Mouse (Mus musculus) embryo, embryonic 9.5 days (tissue): Measurements from ENCODE around the gene Cd1d1.

ENCODE experiments used
- DNase-seq: peaks from one replicate; pipeline ENCODE4 v3.0.0-alpha.2; 2017; ENCODE audit errors: extremely low spot score

Cd1d1 gene

GRCm38 (mm10) chr3:86961395-86961669, 37.9 kb downstream of the Cd1d1 start:
- no peak for DNase-seq

GRCm38 (mm10) chr3:86960656-86961394, 38.4 kb downstream of the Cd1d1 start:
- no peak for DNase-seq

- DNase-seq = no peak
These were observed 40.2 kb downstream of the Cd1d1 start for GRCm38 (mm10) chr3:86959088-86959487.

GRCm38 (mm10) chr3:86955376-86955775, 43.9 kb downstream of the Cd1d1 start:
- peak; percentile 19 for DNase-seq

- DNase-seq = peak; percentile 45
These were observed 44.7 kb downstream of the Cd1d1 start for GRCm38 (mm10) chr3:86954521-86954920.

- DNase-seq = no peak
These were observed 45.4 kb downstream of the Cd1d1 start for GRCm38 (mm10) chr3:86953819-86954218.

- DNase-seq = no peak
These were observed 48.6 kb downstream of the Cd1d1 start for GRCm38 (mm10) chr3:86950652-86951051.
